Mouse (Mus musculus): ENCODE data around the gene Mcpt8. TPM values are rescaled to one million over a fixed set of nuclear protein-coding genes. Genes with fewer than 3 reads are reported as not detected.
"Not testable (repeated sequence)": the region's sequence is repeated elsewhere in the genome, so short reads cannot be mapped to it uniquely, and the experiment has no call there.

Gene Mcpt8
- 0.50 TPM for polyA plus RNA-seq (2021)

GRCm38 (mm10) chr14:56085167-56085566 lies at the start of gene Mcpt8:
TSS of gene Mcpt8 (minus strand) at chr14:56085273.
- in situ Hi-C loops (cut with MboI; ENCODE audit: low pct_unique_long_range_greater_than_20kb) = no loop called here

DNA sequence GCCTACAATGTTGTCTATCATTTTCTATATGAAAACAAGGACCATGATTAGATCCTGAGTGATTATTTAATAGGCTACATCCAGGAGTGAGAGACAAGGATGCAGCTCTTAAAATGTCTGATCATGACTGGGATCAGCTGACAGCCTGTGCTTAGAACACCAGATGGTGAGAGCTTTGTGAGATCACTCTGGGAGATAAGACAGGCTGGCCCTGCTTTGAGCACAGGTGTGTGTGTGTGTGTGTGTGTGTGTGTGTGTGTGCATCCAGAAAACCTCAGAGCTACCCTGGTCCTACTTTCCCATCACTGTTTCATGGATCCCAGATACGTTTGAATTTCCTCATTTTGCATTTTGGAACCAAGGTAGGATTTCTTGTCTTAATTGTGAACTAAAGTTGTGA lies 48.6 kb upstream of the Mcpt8 start:
- ATAC-seq; CTCF ChIA-PET; H3K27me3 ChIP-seq; DNase-seq (ENCODE audit: low read depth, low spot score); POLR2A ChIA-PET; in situ Hi-C loops (cut with MboI; ENCODE audit: low pct_unique_long_range_greater_than_20kb): not testable (repeated sequence)

More at GRCm38 (mm10) chr14:56085167-56085566, at the start of gene Mcpt8:
- DNase-seq (ENCODE audit: low read depth, low spot score) = no peak
- ChIA-PET CTCF (no interaction called here), POLR2A (no interaction called here)
- no peak for ATAC-seq
- no peak for TF ChIP-seq CTCF (IDR thresholded peaks at IDR 0.05)
- H3K27me3 ChIP-seq = no peaks in the 10 kb centered on the region

GRCm38 (mm10) chr14:56132508-56132907 lies 47.4 kb upstream of the Mcpt8 start, which contains the start of gene Gzmd:
TSS of gene Gzmd (minus strand) at chr14:56132608.
- in situ Hi-C loops (cut with MboI; ENCODE audit: low pct_unique_long_range_greater_than_20kb); ATAC-seq; H3K27me3 ChIP-seq; CTCF ChIA-PET; POLR2A ChIA-PET; DNase-seq (ENCODE audit: low read depth, low spot score): not testable (repeated sequence)

DNA sequence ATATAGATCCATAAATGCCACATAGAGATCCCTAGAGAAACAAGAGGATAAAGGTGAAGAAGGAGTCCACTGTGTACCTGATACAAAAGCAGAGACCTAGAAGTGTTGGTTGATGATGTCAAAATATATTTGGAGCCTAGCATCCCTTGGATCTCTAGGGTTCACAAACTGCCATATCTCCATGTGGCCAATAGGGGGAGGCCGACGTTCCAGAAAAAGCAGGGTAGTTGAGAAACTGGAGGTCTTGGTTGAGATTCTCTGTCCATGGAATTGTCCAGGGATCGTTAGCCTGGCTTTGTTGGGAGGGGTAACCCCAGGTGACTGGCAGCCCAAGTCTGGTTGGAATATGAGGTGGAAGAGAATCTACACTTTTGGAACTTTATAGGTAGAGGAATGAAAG lies 43.3 kb upstream of the Mcpt8 start:
- ChIA-PET POLR2A (no interaction called here), CTCF (interaction anchor here (0.7 kb wide), 1 partner anchor 93 kb away, joined by 3 read pairs; no protein-coding TSS in a partner anchor)
- ATAC-seq = no peak
- no peak for DNase-seq (ENCODE audit: low read depth, low spot score)
- in situ Hi-C loops (cut with MboI; ENCODE audit: low pct_unique_long_range_greater_than_20kb) = no loop called here
- peak; percentile 44 for TF ChIP-seq CTCF (IDR thresholded peaks at IDR 0.05)
- H3K27me3 ChIP-seq = no peaks in the 10 kb centered on the region

DNA sequence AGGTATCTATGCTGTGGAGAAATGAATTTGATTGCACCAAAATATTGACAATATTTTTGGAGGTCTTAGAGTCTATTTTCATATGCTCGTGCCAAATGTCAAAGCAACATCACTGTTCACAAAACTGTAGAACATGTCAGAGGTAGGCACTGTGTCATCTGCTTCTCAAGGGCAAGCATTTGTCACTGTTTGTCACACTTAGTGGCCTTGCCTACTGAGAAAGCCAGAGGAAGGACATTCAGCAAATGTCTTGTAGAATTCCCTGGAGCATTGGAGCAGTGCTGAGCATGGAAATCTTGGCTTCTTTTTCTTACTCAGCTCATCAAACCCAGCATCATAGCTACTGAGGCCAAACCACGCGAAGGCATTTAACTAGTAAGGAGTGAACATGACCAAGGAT lies 38.4 kb upstream of the Mcpt8 start:
- in situ Hi-C loops (cut with MboI; ENCODE audit: low pct_unique_long_range_greater_than_20kb) = no loop called here
- no peak for ATAC-seq
- no peak for TF ChIP-seq CTCF (IDR thresholded peaks at IDR 0.05)
- ChIA-PET POLR2A (no interaction called here), CTCF (no interaction called here)
- no peaks in the 10 kb centered on the region for H3K27me3 ChIP-seq
- no peak for DNase-seq (ENCODE audit: low read depth, low spot score)

GRCm38 (mm10) chr14:56120525-56120924 lies 35.5 kb upstream of the Mcpt8 start, which contains the start of gene Gzme:
TSS of gene Gzme (minus strand) at chr14:56120625.
- ATAC-seq (no peak), DNase-seq (ENCODE audit: low read depth, low spot score) (no peak)
- peaks cover 5% of the 10 kb centered on the region for H3K27me3 ChIP-seq
- CTCF ChIA-PET = no interaction called here
- POLR2A ChIA-PET = no interaction called here
- in situ Hi-C loops (cut with MboI; ENCODE audit: low pct_unique_long_range_greater_than_20kb) = no loop called here
- TF ChIP-seq CTCF (IDR thresholded peaks at IDR 0.05) = no peak

DNA sequence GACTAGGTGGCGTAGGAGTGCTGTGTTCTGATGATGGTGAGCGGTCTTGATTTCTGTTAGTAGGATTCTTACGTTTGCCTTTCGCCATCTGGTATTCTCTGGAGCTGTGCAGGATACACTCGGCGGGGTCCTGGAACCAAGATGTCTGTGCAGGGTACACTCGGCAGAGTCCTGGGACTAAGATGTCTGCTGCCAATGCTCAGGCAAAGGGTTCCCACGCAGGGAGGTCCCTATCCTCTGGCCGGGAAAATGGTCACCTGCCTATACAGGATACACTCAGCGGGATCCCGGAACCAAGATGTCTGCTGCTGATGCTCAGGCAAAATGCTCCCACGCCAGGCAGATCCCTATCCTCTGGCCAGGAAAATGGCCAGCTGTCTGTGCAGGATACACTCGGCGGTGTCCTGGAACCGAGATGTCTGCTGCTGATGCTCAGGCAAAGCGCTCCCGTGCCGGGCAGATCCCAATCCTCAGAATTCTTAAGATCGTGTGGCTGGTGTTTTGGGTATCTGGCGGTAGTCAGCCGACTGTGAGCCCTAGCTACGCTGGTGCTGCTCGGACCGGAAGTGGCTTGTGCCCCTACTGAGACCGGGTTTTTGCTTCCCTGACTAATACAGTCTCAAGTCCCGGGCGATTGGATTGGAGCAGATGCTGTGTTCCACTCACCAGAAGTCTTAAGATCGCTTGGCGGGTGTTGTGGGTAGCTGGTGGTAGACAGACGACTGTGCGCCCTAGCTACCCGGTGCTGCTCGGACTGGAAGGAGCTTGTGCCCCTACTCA lies 30.6 kb upstream of the Mcpt8 start:
- CTCF ChIA-PET; in situ Hi-C loops (cut with MboI; ENCODE audit: low pct_unique_long_range_greater_than_20kb); DNase-seq (ENCODE audit: low read depth, low spot score); ATAC-seq; POLR2A ChIA-PET; H3K27me3 ChIP-seq: not testable (repeated sequence)

DNA sequence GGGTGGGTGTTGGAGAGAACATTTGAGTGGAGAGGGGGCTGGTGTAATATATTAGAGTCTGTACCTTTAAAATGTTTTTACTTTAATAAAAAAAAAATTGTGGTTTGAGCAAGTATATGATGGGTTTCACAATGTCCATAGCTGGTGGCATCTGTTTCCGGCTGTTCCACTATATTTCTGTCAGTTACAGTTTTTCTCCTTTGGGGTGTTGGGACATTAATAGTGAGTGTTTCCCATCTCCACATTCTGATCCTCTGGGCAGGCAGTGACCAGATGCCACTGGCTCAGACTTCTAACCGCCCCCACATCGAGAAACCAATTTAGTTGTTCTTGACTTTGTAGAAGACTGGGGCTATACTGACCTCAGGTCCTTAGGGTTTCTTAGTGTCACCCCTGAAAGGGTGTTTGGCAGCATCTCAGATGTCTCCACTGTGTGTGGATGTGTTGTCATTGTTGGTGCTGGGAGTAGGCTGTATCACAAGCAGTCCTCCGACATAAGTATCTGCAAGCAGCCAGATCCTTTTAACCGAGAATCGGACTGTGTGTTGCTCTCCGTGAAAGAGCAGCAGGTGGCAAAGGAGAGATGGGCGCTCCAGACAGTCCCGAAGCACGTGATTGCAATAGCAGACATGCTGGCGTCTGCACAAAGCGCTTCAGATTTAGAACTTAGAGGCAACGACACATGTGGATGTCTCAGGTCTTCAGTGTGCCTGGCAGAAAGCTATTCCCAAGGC lies 20.5 kb upstream of the Mcpt8 start:
- no peak for TF ChIP-seq CTCF (IDR thresholded peaks at IDR 0.05)
- DNase-seq (ENCODE audit: low read depth, low spot score) = no peak
- H3K27me3 ChIP-seq = no peaks in the 10 kb centered on the region
- ChIA-PET CTCF (no interaction called here), POLR2A (no interaction called here)
- ATAC-seq = no peak
- in situ Hi-C loops (cut with MboI; ENCODE audit: low pct_unique_long_range_greater_than_20kb) = no loop called here

GRCm38 (mm10) chr14:56105016-56105415 lies 19.9 kb upstream of the Mcpt8 start:
- ATAC-seq (no peak), DNase-seq (ENCODE audit: low read depth, low spot score) (no peak)
- CTCF ChIA-PET = no interaction called here
- POLR2A ChIA-PET = no interaction called here
- in situ Hi-C loops (cut with MboI; ENCODE audit: low pct_unique_long_range_greater_than_20kb) = no loop called here
- H3K27me3 ChIP-seq = no peaks in the 10 kb centered on the region
- no peak for TF ChIP-seq CTCF (IDR thresholded peaks at IDR 0.05)

DNA sequence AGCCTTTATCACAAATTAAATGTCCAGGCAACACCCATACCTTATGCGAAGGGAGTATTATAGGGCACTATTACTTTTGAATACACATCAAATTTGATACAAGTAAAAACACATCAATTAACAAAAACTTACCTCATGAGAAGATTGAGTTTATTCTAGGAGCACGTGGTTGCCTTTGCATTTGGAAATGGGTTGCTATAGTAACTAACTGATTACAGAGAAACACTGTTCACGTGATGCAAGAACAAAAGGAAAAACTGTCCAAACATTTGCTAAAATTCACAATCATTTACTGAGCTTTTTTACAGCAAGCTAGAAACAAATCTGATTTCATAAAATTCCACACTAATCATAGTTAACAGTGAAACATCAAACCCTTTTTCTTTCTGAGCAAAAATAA lies 18.4 kb upstream of the Mcpt8 start:
- H3K27me3 ChIP-seq = no peaks in the 10 kb centered on the region
- no peak for ATAC-seq
- ChIA-PET POLR2A (no interaction called here), CTCF (no interaction called here)
- no peak for TF ChIP-seq CTCF (IDR thresholded peaks at IDR 0.05)
- DNase-seq (ENCODE audit: low read depth, low spot score) = no peak
- in situ Hi-C loops (cut with MboI; ENCODE audit: low pct_unique_long_range_greater_than_20kb) = no loop called here

DNA sequence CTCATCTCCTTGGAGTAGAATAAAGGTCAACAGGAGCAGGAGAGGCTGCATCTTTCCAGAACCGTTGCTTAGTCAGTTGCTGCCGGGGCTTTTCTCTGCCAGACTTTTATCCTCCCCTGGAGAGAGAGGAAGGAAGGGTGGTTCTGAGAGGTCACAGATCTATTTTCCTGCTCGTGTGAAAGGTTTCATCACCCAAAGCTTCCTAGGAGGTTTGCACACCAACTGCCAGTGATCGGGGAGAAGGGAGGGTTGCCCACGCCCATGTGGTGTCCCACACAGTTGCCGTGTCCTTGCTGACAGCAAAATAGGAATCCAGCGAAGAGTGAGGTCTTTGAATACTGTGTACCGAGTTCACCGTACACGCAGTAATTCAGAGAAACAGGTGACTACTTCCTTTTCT lies 17.3 kb upstream of the Mcpt8 start, which contains the start of gene Ctsg:
Gene Ctsg, minus strand, starts transcription at position 189 of the 400 bp plus-strand sequence.
- TF ChIP-seq CTCF (IDR thresholded peaks at IDR 0.05) = no peak
- no peak for ATAC-seq
- CTCF ChIA-PET = no interaction called here
- no peak for DNase-seq (ENCODE audit: low read depth, low spot score)
- H3K27me3 ChIP-seq = no peaks in the 10 kb centered on the region
- in situ Hi-C loops (cut with MboI; ENCODE audit: low pct_unique_long_range_greater_than_20kb) = no loop called here
- POLR2A ChIA-PET = no interaction called here

Data from Patski (cell line).